Mouse (Mus musculus): ENCODE results near the gene Cct2.

DNA sequence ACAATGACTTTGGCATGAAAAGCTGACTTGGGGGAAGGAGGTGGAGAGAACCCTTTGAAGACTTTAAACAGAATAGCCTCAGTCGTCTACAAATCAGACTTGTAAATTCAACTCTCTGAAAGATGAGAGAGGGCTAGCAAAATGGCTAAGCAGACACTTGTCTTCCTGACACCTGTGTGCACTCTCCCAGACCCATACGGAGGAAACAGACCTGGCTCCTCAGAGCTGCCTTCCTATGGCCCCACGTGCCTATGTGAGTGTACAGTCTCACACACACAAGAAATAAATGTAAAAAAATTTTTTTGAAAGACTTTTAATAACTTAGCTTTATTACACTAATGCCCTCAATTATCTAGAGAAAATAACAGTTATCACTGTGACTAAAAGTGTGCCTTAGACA, 43.1 kb upstream of the Cct2 start:
- TF ChIP-seq CTCF (IDR thresholded peaks at IDR 0.05; ENCODE audit: control insufficient read depth, insufficient read depth, insufficient replicate concordance, low read depth, low read length), result no peak
- TF ChIP-seq POLR2A (IDR thresholded peaks at IDR 0.05; ENCODE audit: control insufficient read depth, low read depth, low read length), result no peak
